Mouse (Mus musculus) spleen, postnatal 10 days (tissue): ENCODE results near the gene Ankrd36.

Experiments used
- DNase-seq, 2 experiments: peaks; one replicate each; pipeline ENCODE4 v3.0.0; 2021 to 2022; ENCODE audit warnings: low spot score in 2 of 2

Gene Ankrd36

GRCm38 (mm10) chr11:5737137-5737536 is 167.7 kb downstream of the Ankrd36 start:
- no peak for DNase-seq
